Mouse (Mus musculus) stomach, adult 2 months (tissue): ENCODE data around the gene Gm49336. TPM values are rescaled to one million over a fixed set of nuclear protein-coding genes. Genes with fewer than 3 reads are reported as not detected.

Experiments
- polyA plus RNA-seq: library from polyadenylated mRNA; depleted of rRNA; stranded (reverse); fragments of >200 nt; gene quantifications from 2 replicates; pipeline ENCODE4 v1.2.3, GENCODE M21; 2012; rRNA removed

Gm49336 gene
- polyA plus RNA-seq = 12.5 and 13.6 TPM in 2 replicates

GRCm38 (mm10) chr14:60251281-60252003 lies at the start of gene Gm49336, which contains the start of gene Nupl1:
Gm49336 (minus strand) TSS chr14:60251507.
Nupl1 (minus strand) TSS chr14:60251431.

DNA sequence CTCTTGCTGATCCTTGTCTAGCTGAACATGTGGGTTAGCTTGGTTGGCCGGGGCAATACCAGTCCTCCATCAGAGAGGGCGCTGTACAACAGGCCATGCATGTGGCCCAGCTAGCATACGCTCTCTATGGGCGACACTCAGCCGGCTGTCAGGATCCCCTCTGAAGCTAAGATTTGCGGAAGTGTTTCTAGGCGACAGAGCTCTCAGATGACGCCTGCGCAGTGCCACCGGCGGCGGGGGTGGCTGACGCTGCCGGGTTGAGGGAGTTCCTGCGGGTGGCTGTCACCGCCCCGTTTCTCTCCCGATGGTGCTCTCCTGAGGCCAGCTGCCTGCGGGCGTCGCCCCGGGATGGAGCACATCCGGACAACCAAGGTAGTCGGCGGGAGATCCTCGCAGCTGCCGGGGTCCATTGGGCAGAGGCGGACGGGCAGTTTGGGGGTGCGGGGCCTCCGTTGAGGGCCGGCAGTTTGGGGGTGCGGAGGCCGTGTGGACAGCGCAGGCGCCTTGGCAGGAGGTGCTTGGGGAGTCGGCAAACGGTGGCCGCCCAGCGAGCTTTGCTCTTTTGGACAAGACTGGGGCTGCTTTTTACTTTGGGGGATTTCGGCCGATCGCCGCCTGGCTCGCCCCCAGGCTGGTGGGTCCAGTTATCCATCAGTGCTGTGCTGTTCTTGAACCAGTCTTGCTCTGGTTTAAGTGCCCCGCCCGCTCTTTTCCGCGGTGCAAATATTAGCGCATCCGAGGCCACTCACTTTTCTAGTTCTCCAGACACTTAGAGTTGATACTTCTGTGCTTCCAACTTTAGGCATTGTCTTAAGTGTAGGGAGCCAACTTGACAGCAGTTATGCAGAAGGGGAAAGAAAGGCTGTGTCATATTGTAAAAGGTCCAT lies 13.9 kb upstream of the Gm49336 start, which contains the start of gene Mtmr6:
Gene Mtmr6 (plus strand): TSS at position 239 of the 887 bp plus-strand sequence.

GRCm38 (mm10) chr14:60196884-60197283 lies 54.4 kb downstream of the Gm49336 start, which contains the start of gene Atp8a2:
Atp8a2 (minus strand) TSS chr14:60197179.

Other genes starting within 250 kb of the Gm49336 start
- 1.6 TPM in 2 replicates for gene Atp8a2, start 54.3 kb downstream of the Gm49336 start, polyA plus RNA-seq
- gene Nupl1, start 76 bp downstream of the Gm49336 start, polyA plus RNA-seq = 0.10 TPM in 1 of 2 replicates, not detected in the other
- gene Mtmr6, start 13.7 kb upstream of the Gm49336 start, polyA plus RNA-seq = 3.7 and 6.0 TPM in 2 replicates
- gene Amer2, start 121.8 kb upstream of the Gm49336 start, polyA plus RNA-seq = 0.02 and 0.13 TPM in 2 replicates